In genomic region chr14:14345113-14345871, GRCm38 (mm10) we compare ENCODE assay signal across 8 mouse cellular contexts. TPM values are rescaled to one million over a fixed set of nuclear protein-coding genes. Genes with fewer than 3 reads are reported as not detected.
A peak's percentile ranks its signal among the peaks of the same experiment; 100 is the strongest.
DNase-seq lines count a peak whose midpoint lies in the region; ATAC-seq lines count a peak whose summit lies in the region.

No protein-coding gene starts in this region.

- DNase-seq in adrenal gland, adult 18-20 months (ENCODE audit: low spot score in 2 of 2) = peak; percentile 81 to 87
- DNase-seq in embryo, embryonic 11 days = peak; percentile 95
- DNase-seq in gastrocnemius, postnatal 14 days = peak; percentile 94
- peak; percentile 83 to 91 for DNase-seq in left cerebral cortex, postnatal 14 days (ENCODE audit: low spot score in 2 of 2)
- peak; percentile 87 for DNase-seq in right cerebral cortex, postnatal 14 days
- DNase-seq in urinary bladder, postnatal 36 days (ENCODE audit: low spot score in 2 of 2) = peak; percentile 84 to 91

- intact Hi-C loops in gastrocnemius, postnatal 14 days (cut with DNase I; ENCODE audit: low total_unique reads) = no loop called here
- intact Hi-C loops in left cerebral cortex, postnatal 14 days (cut with DNase I) = no loop called here

- peak; percentile 78 for ATAC-seq in inflammation-experienced regulatory T-cells, adult 6 months
- peak; percentile 81 for ATAC-seq in megakaryocyte-erythroid progenitor cell, adult 5-6 weeks (replicated peaks; ENCODE audit: low FRiP score, low TSS enrichment, poor library complexity, severe bottlenecking)

RNA-seq across cellular contexts. Expression of gene Il3ra, which starts 0.8 kb away (rescaled TPM):
- 1 to 10 TPM; 5.6 to 8.0 TPM for total RNA-seq in adrenal gland, adult 18-20 months (2021)
- 1 to 10 TPM; 3.3 to 5.6 TPM for total RNA-seq in gastrocnemius, postnatal 14 days (2021)
- polyA plus RNA-seq in inflammation-experienced regulatory T-cells, adult 6 months (2017; shearing (Covaris generic)) = 1 to 10 TPM; 3.6 to 10.0 (median 4.1) TPM
- 1 to 10 TPM; 3.6 to 3.7 TPM for total RNA-seq in left cerebral cortex, postnatal 14 days (2021)
- total RNA-seq in megakaryocyte-erythroid progenitor cell, adult 5-6 weeks (2014; fragmentation: Nextera tagmentation) = 5.0 and 5.9 TPM in 2 replicates
- 5.9 TPM in 1 of 2 replicates, not detected in the other for total RNA-seq in megakaryocyte-erythroid progenitor cell, adult 5-6 weeks (2017)

RNA-seq across cellular contexts. Expression of gene Olfr31, which starts 22.7 kb away (rescaled TPM):
- not detected for total RNA-seq in adrenal gland, adult 18-20 months (2021)
- total RNA-seq in gastrocnemius, postnatal 14 days (2021) = not detected
- polyA plus RNA-seq in inflammation-experienced regulatory T-cells, adult 6 months (2017; shearing (Covaris generic)) = under 1 TPM in 1 of 3 experiments, not detected in 2; 0.13 TPM
- total RNA-seq in left cerebral cortex, postnatal 14 days (2021) = not detected
- total RNA-seq in megakaryocyte-erythroid progenitor cell, adult 5-6 weeks (2014; fragmentation: Nextera tagmentation) = not detected in 2 replicates
- total RNA-seq in megakaryocyte-erythroid progenitor cell, adult 5-6 weeks (2017) = not detected in 2 replicates

RNA-seq across cellular contexts. Expression of gene Olfr721-ps1, which starts 55.8 kb away (rescaled TPM):
- not detected for total RNA-seq in adrenal gland, adult 18-20 months (2021)
- not detected for total RNA-seq in gastrocnemius, postnatal 14 days (2021)
- polyA plus RNA-seq in inflammation-experienced regulatory T-cells, adult 6 months (2017; shearing (Covaris generic)) = not detected
- total RNA-seq in left cerebral cortex, postnatal 14 days (2021) = not detected
- total RNA-seq in megakaryocyte-erythroid progenitor cell, adult 5-6 weeks (2014; fragmentation: Nextera tagmentation) = not detected in 2 replicates
- total RNA-seq in megakaryocyte-erythroid progenitor cell, adult 5-6 weeks (2017) = not detected in 2 replicates

Comparison
In these comparisons a context has a peak if more than half of its experiments do, and no peak if none do; other contexts are left out.
1. Peak in every context shown above with its lines: DNase-seq and ATAC-seq.